ENCODE assay signal across 22 mouse cellular contexts in the genomic region with DNA sequence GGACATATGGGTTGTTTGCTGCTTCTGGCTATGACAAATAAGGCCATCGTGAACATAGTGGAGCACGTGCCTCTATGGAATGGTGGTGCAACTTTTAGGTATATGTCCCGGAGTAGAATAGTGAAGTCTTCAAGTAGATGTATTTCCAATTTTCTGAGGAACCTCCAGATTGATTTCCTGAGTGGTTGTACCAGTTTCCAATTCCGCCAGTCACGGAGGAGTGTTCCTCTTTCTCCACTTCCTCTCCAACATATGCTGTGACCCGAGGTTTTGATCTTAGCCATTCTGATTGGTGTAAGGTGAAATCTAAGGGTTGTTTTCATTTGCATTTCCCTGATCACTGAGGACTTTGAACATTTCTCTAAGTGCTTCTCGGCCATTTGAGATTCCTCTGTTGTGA.
DNase-seq lines count a peak whose midpoint lies in the region; ATAC-seq and TF ChIP-seq lines count a peak whose summit lies in the region.
"Had no signal": no experiment of that assay in that cellular context is flagged by ENCODE, and none has a peak within 500 bp of the region (broad histone marks: within the 10 kb centered on the region; RNA-seq: fewer than 3 reads in every experiment).

No protein-coding gene starts in this region.

- no peaks in the 10 kb centered on the region for H3K79me2 ChIP-seq in liver, adult 2 months (ENCODE audit: control insufficient read depth, insufficient read depth, low read length)

- H3K9me3 ChIP-seq in heart, embryonic 12.5 days (replicated peaks), result no peaks in the 10 kb centered on the region
- no peaks in the 10 kb centered on the region for H3K9me3 ChIP-seq in liver, embryonic 11.5 days (ENCODE audit: control insufficient read depth, low read length)
- H3K9me3 ChIP-seq: embryonic facial prominence, embryonic 10.5 days; forebrain, embryonic 13.5 days; hindbrain, embryonic 12.5 days had no signal

- no peaks in the 10 kb centered on the region for H3K4me1 ChIP-seq in heart, embryonic 12.5 days (replicated peaks)
- H3K4me1 ChIP-seq in liver, adult 2 months (ENCODE audit: control insufficient read depth, insufficient read depth, low read length), result no peaks in the 10 kb centered on the region
- H3K4me1 ChIP-seq in liver, embryonic 11.5 days (replicated peaks; ENCODE audit: control insufficient read depth, insufficient read depth, low read length), result no peaks in the 10 kb centered on the region
- H3K4me1 ChIP-seq: embryonic facial prominence, embryonic 10.5 days; forebrain, embryonic 13.5 days; hindbrain, embryonic 12.5 days had no signal

- TF ChIP-seq POLR2A in liver, adult 2 months (IDR thresholded peaks at IDR 0.05; ENCODE audit: extremely low read depth, insufficient read depth, low read length), result no peak

- H3K4me3 ChIP-seq in heart, embryonic 12.5 days, result no peak overlapping the region
- H3K4me3 ChIP-seq in liver, adult 2 months (ENCODE audit: insufficient read depth, low read depth, low read length), result no peak overlapping the region
- no peak overlapping the region for H3K4me3 ChIP-seq in liver, embryonic 11.5 days (ENCODE audit: low read depth, low read length)
- H3K4me3 ChIP-seq: embryonic facial prominence, embryonic 10.5 days; forebrain, embryonic 13.5 days; hindbrain, embryonic 12.5 days had no signal

- H3K4me2 ChIP-seq in heart, embryonic 12.5 days, result no peak overlapping the region
- H3K4me2 ChIP-seq in liver, embryonic 11.5 days, result no peak overlapping the region
- H3K4me2 ChIP-seq: forebrain, embryonic 13.5 days; heart, embryonic 11.5 days; hindbrain, embryonic 12.5 days had no signal

- H3K9ac ChIP-seq in heart, embryonic 12.5 days, result no peak overlapping the region
- no peak overlapping the region for H3K9ac ChIP-seq in liver, adult 2 months (ENCODE audit: low read depth, low read length)
- no peak overlapping the region for H3K9ac ChIP-seq in liver, embryonic 11.5 days (ENCODE audit: low read depth, low read length)
- H3K9ac ChIP-seq: forebrain, embryonic 13.5 days; forebrain, postnatal 0 days; hindbrain, embryonic 12.5 days had no signal

- no peaks in the 10 kb centered on the region for H3K36me3 ChIP-seq in heart, embryonic 12.5 days
- H3K36me3 ChIP-seq in liver, adult 2 months (ENCODE audit: control insufficient read depth, insufficient read depth, low read length), result no peaks in the 10 kb centered on the region
- no peaks in the 10 kb centered on the region for H3K36me3 ChIP-seq in liver, embryonic 11.5 days (ENCODE audit: control insufficient read depth, insufficient read depth, low read length)
- H3K36me3 ChIP-seq: embryonic facial prominence, embryonic 10.5 days; hindbrain, embryonic 12.5 days had no signal

- no peak for TF ChIP-seq CTCF in liver, adult 2 months (IDR thresholded peaks at IDR 0.05; ENCODE audit: low read depth, low read length)

- H3K27me3 ChIP-seq in heart, embryonic 12.5 days (replicated peaks), result no peaks in the 10 kb centered on the region
- no peaks in the 10 kb centered on the region for H3K27me3 ChIP-seq in liver, adult 2 months (ENCODE audit: control insufficient read depth, insufficient read depth, low read length)
- no peaks in the 10 kb centered on the region for H3K27me3 ChIP-seq in liver, embryonic 11.5 days (replicated peaks; ENCODE audit: control insufficient read depth, insufficient read depth, low read length)
- H3K27me3 ChIP-seq: forebrain, embryonic 13.5 days; hindbrain, embryonic 12.5 days had no signal

- H3K27ac ChIP-seq in heart, embryonic 12.5 days (ENCODE audit: poor library complexity, severe bottlenecking), result no peak overlapping the region
- H3K27ac ChIP-seq in liver, adult 2 months (replicated peaks; ENCODE audit: insufficient read depth, low read depth, low read length), result no peak overlapping the region
- H3K27ac ChIP-seq in liver, embryonic 11.5 days (ENCODE audit: low read depth, low read length), result no peak overlapping the region
- H3K27ac ChIP-seq: embryonic facial prominence, embryonic 10.5 days; forebrain, embryonic 13.5 days; hindbrain, embryonic 12.5 days had no signal

- 73% methylated on average over 7 of the region's 7 CpGs for WGBS in heart, embryonic 12.5 days
- 83% methylated on average over 7 of the region's 7 CpGs for WGBS in liver, adult 2 months
- WGBS in liver, embryonic 11.5 days, result 60% methylated on average over 7 of the region's 7 CpGs

- DNase-seq in heart, adult 11 months, result peak; percentile 87
- peak; percentile 10 for DNase-seq in liver, adult 2 months (ENCODE audit: extremely low read depth, low read depth, low spot score)
- DNase-seq in liver, embryonic 11.5 days (ENCODE audit: low spot score), result no peak
- no peak for DNase-seq in spleen, postnatal 36 days (ENCODE audit: low spot score in 2 of 2)
- DNase-seq in embryo, embryonic 9.5 days (ENCODE audit: extremely low spot score), result no peak
- DNase-seq: adrenal gland, postnatal 14 days; cerebellum, adult 18-20 months; cerebellum, adult 9-11 months; forebrain, postnatal 0 days; gastrocnemius, postnatal 14 days; heart, postnatal 36 days had no signal

- ATAC-seq in heart, embryonic 12.5 days (ENCODE audit: insufficient number of reproducible peaks, low FRiP score), result no peak
- no peak for ATAC-seq in liver, embryonic 11.5 days (replicated peaks; ENCODE audit: low FRiP score)
- ATAC-seq in granulocyte monocyte progenitor cell, adult 5-6 weeks (replicated peaks; ENCODE audit: poor library complexity, severe bottlenecking), result peak; percentile 67
- ATAC-seq in neutrophil, adult 5-6 weeks (ENCODE audit: extremely low read depth, insufficient number of reproducible peaks, low FRiP score, poor library complexity, severe bottlenecking), result peak; percentile 39; the same call in 1 of the 2 replicates
- ATAC-seq: activated CD4-positive, CD25-positive, alpha-beta regulatory T cell, adult 4 months; forebrain, embryonic 13.5 days; forebrain, postnatal 0 days; hindbrain, embryonic 16.5 days; inflammation-experienced regulatory T-cells, adult 6 months; Patski had no signal

Comparison
In these comparisons a context has a peak if more than half of its experiments do, and no peak if none do; other contexts are left out.
1. DNase-seq: peak in heart, adult 11 months (single experiment) and liver, adult 2 months (single experiment); none in liver, embryonic 11.5 days (single experiment), spleen, postnatal 36 days (0 of 2) and embryo, embryonic 9.5 days (single experiment).
2. ATAC-seq: peak in granulocyte monocyte progenitor cell, adult 5-6 weeks (single experiment) and neutrophil, adult 5-6 weeks (single experiment); none in heart, embryonic 12.5 days (single experiment) and liver, embryonic 11.5 days (single experiment).